Mouse (Mus musculus): ENCODE measurements around the gene Tekt2.

Gene Tekt2

GRCm38 (mm10) chr4:126306827-126307226 lies 18.7 kb downstream of the Tekt2 start:
- DNase-seq (ENCODE audit: low spot score) = no peak

GRCm38 (mm10) chr4:126306058-126306457 lies 19.4 kb downstream of the Tekt2 start:
- DNase-seq (ENCODE audit: low spot score) = no peak

GRCm38 (mm10) chr4:126305428-126305827 lies 20.1 kb downstream of the Tekt2 start:
- DNase-seq (ENCODE audit: low spot score) = no peak

- no peak for DNase-seq (ENCODE audit: low spot score)
Measured at GRCm38 (mm10) chr4:126303877-126304276, 21.6 kb downstream of the Tekt2 start.

GRCm38 (mm10) chr4:126301584-126302309 lies 23.7 kb downstream of the Tekt2 start:
- no peak for DNase-seq (ENCODE audit: low spot score)

GRCm38 (mm10) chr4:126300916-126301583 lies 24.4 kb downstream of the Tekt2 start:
- DNase-seq (ENCODE audit: low spot score) = no peak

- no peak for DNase-seq (ENCODE audit: low spot score)
Measured at GRCm38 (mm10) chr4:126296617-126297101, 28.8 kb downstream of the Tekt2 start.

- DNase-seq (ENCODE audit: low spot score) = no peak
Measured at GRCm38 (mm10) chr4:126295937-126296336, 29.6 kb downstream of the Tekt2 start.

GRCm38 (mm10) chr4:126295152-126295551 lies 30.3 kb downstream of the Tekt2 start:
- DNase-seq (ENCODE audit: low spot score) = no peak

GRCm38 (mm10) chr4:126291196-126291595 lies 34.3 kb downstream of the Tekt2 start:
- DNase-seq (ENCODE audit: low spot score) = no peak

- DNase-seq (ENCODE audit: low spot score) = no peak
Measured at GRCm38 (mm10) chr4:126290314-126290713, 35.2 kb downstream of the Tekt2 start.

GRCm38 (mm10) chr4:126288085-126288666 lies 37.3 kb downstream of the Tekt2 start:
- no peak for DNase-seq (ENCODE audit: low spot score)

GRCm38 (mm10) chr4:126287302-126287995 lies 38.0 kb downstream of the Tekt2 start:
- DNase-seq (ENCODE audit: low spot score) = no peak

GRCm38 (mm10) chr4:126286492-126286891 lies 39.0 kb downstream of the Tekt2 start, which contains the start of gene Col8a2:
TSS of gene Col8a2 (plus strand) at chr4:126286793.
- DNase-seq (ENCODE audit: low spot score) = no peak

GRCm38 (mm10) chr4:126283582-126283981 lies 41.9 kb downstream of the Tekt2 start:
- DNase-seq (ENCODE audit: low spot score) = no peak

- DNase-seq (ENCODE audit: low spot score) = no peak
Measured at GRCm38 (mm10) chr4:126281706-126282105, 43.8 kb downstream of the Tekt2 start.

- DNase-seq (ENCODE audit: low spot score) = no peak
Measured at GRCm38 (mm10) chr4:126278961-126279360, 46.5 kb downstream of the Tekt2 start.

GRCm38 (mm10) chr4:126278565-126278915 lies 46.9 kb downstream of the Tekt2 start:
- DNase-seq (ENCODE audit: low spot score) = no peak

- DNase-seq (ENCODE audit: low spot score) = peak; percentile 44
Measured at GRCm38 (mm10) chr4:126277906-126278564, 47.5 kb downstream of the Tekt2 start.

GRCm38 (mm10) chr4:126275681-126276131 lies 49.8 kb downstream of the Tekt2 start:
- DNase-seq (ENCODE audit: low spot score) = no peak

- no peak for DNase-seq (ENCODE audit: low spot score)
Measured at GRCm38 (mm10) chr4:126275081-126275480, 50.4 kb downstream of the Tekt2 start.

- peak; percentile 62 for DNase-seq (ENCODE audit: low spot score)
Measured at GRCm38 (mm10) chr4:126273753-126274152, 51.7 kb downstream of the Tekt2 start.
